Mouse (Mus musculus) C2C12 (cell line): ENCODE results near the gene Kifc5b.

Experiments
- CTCF ChIP-seq: IDR thresholded peaks from one replicate; pipeline ENCODE4 v1.5.1; 2011; ENCODE audit not compliant: control insufficient read depth, insufficient read depth, insufficient read length
- FOSL1 ChIP-seq: IDR thresholded peaks from one replicate; pipeline ENCODE4 v1.8.0; 2011; ENCODE audit warnings: mild to moderate bottlenecking, low read length; ENCODE audit not compliant: poor library complexity, insufficient read depth, severe bottlenecking
- MAX ChIP-seq: IDR thresholded peaks from one replicate; pipeline ENCODE4 v1.6.1; 2011; ENCODE audit warnings: mild to moderate bottlenecking, control low read depth
- MYOD1 ChIP-seq: IDR thresholded peaks from one replicate; pipeline ENCODE4 v1.6.1; 2011; ENCODE audit warnings: low read depth; ENCODE audit not compliant: control insufficient read depth, insufficient read length
- MYOG ChIP-seq: IDR thresholded peaks from one replicate; pipeline ENCODE4 v1.6.1; 2011; ENCODE audit not compliant: control insufficient read depth, insufficient read length; ENCODE audit errors: extremely low read depth
- USF1 ChIP-seq: IDR thresholded peaks from one replicate; pipeline ENCODE4 v1.6.1; 2011; ENCODE audit warnings: low read depth, mild to moderate bottlenecking, control low read depth, moderate library complexity

DNA sequence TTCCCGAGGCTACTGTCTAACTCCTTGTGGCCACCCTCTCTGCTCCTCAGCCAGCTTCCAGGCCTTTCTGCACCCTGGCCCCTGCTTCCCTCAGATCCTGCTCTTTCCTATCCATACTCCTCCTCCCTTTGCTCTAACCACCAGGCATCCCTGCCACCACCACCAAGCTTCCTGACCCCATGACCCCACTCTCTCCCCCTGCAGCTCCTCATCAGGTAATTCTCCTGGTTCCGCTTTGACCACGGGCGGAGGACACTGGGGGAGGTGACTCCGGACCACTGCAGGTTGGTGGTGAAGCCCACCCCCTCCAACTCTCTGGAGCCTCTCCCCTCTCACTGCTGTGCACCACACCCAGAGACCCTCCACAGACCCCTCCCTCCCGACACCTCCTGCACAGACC, 50.6 kb downstream of the Kifc5b start:
- no peak for TF ChIP-seq CTCF
- TF ChIP-seq MAX, result no peak
- no peak for TF ChIP-seq USF1
- no peak for TF ChIP-seq MYOG
- TF ChIP-seq FOSL1, result no peak
- TF ChIP-seq MYOD1, result no peak
